31 mouse cellular contexts compared by ENCODE assay signal in the genomic region with DNA sequence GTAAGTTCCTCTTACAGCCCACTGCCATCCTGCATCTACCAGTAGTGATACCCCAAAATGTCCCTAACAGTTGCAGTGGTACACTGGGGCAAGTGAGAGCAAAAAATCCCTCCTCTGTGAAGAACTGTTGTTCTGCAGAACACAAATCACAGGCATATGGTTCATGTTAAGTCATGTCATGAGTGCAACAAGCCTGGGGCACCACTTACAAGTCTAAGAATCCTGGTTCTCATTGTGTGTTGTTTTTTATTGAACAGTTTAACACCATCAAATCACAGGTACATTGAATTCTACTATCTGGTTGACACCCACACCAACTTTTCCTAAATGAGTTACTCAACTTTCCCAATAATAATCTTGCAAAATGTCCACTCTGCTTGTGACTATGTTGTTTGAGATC.
"Had no signal": no experiment of that assay in that cellular context is flagged by ENCODE, and none has a peak within 500 bp of the region (broad histone marks: within the 10 kb centered on the region; RNA-seq: fewer than 3 reads in every experiment).

No protein-coding gene starts in this region.

- ATAC-seq: hindbrain, embryonic 16.5 days; inflammation-experienced regulatory T-cells, adult 6 months; intestine, embryonic 15.5 days; liver, postnatal 0 days had no signal

- H3K9me3 ChIP-seq: heart, embryonic 13.5 days; heart, embryonic 15.5 days; hindbrain, embryonic 10.5 days; hindbrain, embryonic 12.5 days; intestine, embryonic 15.5 days; kidney, embryonic 15.5 days; limb, embryonic 12.5 days; liver, embryonic 13.5 days; liver, embryonic 15.5 days had no signal

- H3K27me3 ChIP-seq: heart, embryonic 13.5 days; heart, embryonic 15.5 days; hindbrain, embryonic 12.5 days; intestine, embryonic 15.5 days; kidney, embryonic 15.5 days; limb, embryonic 12.5 days; liver, embryonic 13.5 days; liver, embryonic 15.5 days had no signal

- H3K36me3 ChIP-seq: heart, embryonic 13.5 days; heart, embryonic 15.5 days; hindbrain, embryonic 10.5 days; hindbrain, embryonic 12.5 days; intestine, embryonic 15.5 days; kidney, embryonic 15.5 days; limb, embryonic 12.5 days; liver, embryonic 13.5 days; liver, embryonic 15.5 days had no signal

- H3K4me1 ChIP-seq: heart, embryonic 13.5 days; heart, embryonic 15.5 days; hindbrain, embryonic 10.5 days; hindbrain, embryonic 12.5 days; intestine, embryonic 15.5 days; kidney, embryonic 15.5 days; liver, embryonic 13.5 days; liver, embryonic 15.5 days had no signal

- DNase-seq: gastrocnemius, adult 2 months; gastrocnemius, postnatal 10 days; gastrocnemius, postnatal 25 days; heart, adult 2 months; heart, postnatal 14 days; heart, postnatal 4 days; kidney, adult 11 months; kidney, adult 2 months; kidney, adult 9 months; kidney, postnatal 14 days; kidney, postnatal 36 days; layer of hippocampus, adult 9-11 months; layer of hippocampus, postnatal 36 days; left cerebral cortex, postnatal 4 days; liver; liver, embryonic 13.5 days; liver, postnatal 0 days had no signal

- H3K9ac ChIP-seq: heart, embryonic 13.5 days; heart, embryonic 15.5 days; hindbrain, embryonic 12.5 days; hindbrain, embryonic 14.5 days; intestine, embryonic 15.5 days; kidney, embryonic 15.5 days; limb, embryonic 12.5 days; liver, embryonic 13.5 days; liver, embryonic 15.5 days; liver, postnatal 0 days had no signal

- H3K4me3 ChIP-seq: gastrocnemius, adult 2 months; heart, adult 2 months; heart, embryonic 13.5 days; heart, embryonic 15.5 days; hindbrain, embryonic 10.5 days; hindbrain, embryonic 12.5 days; intestine, embryonic 15.5 days; kidney, embryonic 15.5 days; limb, embryonic 12.5 days; liver, embryonic 13.5 days; liver, embryonic 15.5 days had no signal

- H3K4me2 ChIP-seq: heart, embryonic 11.5 days; heart, embryonic 13.5 days; heart, embryonic 15.5 days; hindbrain, embryonic 12.5 days; hindbrain, embryonic 14.5 days; intestine, embryonic 15.5 days; kidney, embryonic 15.5 days; limb, embryonic 12.5 days; liver, embryonic 11.5 days; liver, embryonic 13.5 days; liver, embryonic 15.5 days had no signal

- H3K27ac ChIP-seq: gastrocnemius, adult 2 months; heart, adult 2 months; heart, embryonic 13.5 days; heart, embryonic 15.5 days; hindbrain, embryonic 10.5 days; hindbrain, embryonic 12.5 days; hindbrain, embryonic 14.5 days; intestine, embryonic 15.5 days; kidney, embryonic 15.5 days; kidney, postnatal 0 days; limb, embryonic 12.5 days; liver, embryonic 13.5 days; liver, embryonic 15.5 days had no signal
